ENCODE assay signal across 13 mouse cellular contexts in the genomic region with DNA sequence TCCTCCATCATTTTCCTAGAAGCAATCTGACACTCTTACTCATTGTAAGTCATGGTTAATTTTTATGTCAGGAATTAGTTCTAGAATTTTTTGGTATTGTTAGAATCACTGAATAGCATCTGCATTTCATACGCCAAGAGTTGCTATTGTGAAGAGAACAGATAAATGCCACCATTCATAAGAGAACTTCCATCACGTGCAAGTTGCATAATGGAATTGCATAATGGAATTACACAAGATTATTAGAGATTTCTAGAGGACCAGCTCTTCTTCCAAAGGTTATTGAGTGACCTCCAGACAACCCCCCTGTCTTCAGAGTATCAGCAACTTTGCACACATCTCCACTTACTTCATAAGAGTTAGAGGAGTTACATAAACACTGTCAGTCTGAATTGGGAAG.
"Had no signal": no experiment of that assay in that cellular context is flagged by ENCODE, and none has a peak within 500 bp of the region (broad histone marks: within the 10 kb centered on the region; RNA-seq: fewer than 3 reads in every experiment).

No protein-coding gene starts in this region.

- H3K27ac ChIP-seq: left cerebral cortex, adult 2 months; limb, embryonic 15.5 days; liver, embryonic 14.5 days; midbrain, embryonic 12.5 days; neural tube, embryonic 13.5 days; stomach, postnatal 0 days had no signal

- H3K4me3 ChIP-seq: left cerebral cortex, adult 2 months; limb, embryonic 15.5 days; midbrain, embryonic 12.5 days; neural tube, embryonic 13.5 days had no signal

- DNase-seq: kidney, adult 8-10 months; kidney, postnatal 25 days; lung, adult 18-20 months; right cerebral cortex, adult 18-20 months; right cerebral cortex, postnatal 25 days; thymus, adult 18-20 months; thymus, postnatal 14 days had no signal
